Mouse (Mus musculus) thymus, adult 18-20 months (tissue): ENCODE measurements around the gene Lhfp.

Experiments used
- DNase-seq, 2 experiments: peaks; one replicate each; pipeline ENCODE4 v3.0.0; 2022; ENCODE audit warnings: mixed read lengths in 2 of 2

The Lhfp gene

DNA sequence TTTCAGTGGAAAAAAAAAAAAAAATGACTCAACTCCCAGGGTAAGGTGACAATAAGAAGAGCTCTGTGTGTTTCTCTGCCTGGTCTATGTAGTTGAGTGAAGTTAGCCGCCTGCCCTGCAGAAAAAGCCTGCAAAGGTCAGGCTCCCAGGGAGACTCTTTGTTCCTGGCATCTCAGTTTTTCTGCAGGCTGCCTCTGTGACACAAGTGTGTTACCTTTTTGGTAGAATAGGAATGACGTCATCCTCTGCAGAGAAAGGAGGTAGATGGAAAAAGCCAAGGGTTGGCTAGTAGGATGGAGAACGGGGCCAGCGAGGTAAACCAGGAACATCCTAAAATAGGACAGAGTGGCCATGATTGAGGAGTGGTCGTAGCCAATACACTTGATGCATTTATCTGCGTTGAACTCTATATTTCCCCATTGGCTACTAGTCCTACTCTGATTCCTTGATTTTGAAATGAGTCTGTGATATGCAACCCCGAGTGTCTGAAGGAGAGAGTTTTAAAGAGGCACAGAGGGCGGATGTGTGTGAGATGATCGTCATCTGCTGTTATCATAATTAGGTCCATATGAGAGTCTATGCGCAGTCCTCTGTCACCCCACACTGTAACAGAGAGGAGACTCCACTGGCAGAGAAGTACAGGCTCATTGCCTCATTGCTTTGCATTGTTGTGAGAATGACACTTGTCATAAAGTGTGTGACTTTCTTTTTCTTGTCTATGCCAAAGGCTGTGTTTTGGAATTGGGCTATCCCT lies 132.2 kb downstream of the Lhfp start:
- DNase-seq, result no peak

DNA sequence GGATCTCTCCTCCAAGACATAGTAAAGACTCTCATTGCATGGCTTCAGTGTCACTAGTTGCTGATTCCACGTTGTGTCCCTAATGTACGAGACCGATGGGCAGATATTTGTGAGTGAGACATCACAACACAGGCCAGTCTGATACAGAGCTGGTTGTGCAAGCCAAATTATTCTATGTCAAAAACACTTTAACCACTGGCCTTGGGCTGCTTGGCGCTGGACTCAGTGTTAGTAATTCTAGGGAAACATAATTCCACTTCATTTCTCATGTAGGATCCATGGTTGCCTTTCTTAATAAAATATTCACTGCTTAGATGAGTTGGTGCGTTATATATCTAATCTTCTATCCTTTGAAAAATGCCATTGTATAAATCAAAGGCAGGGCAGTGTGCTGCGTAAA lies 138.6 kb downstream of the Lhfp start:
- no peak for DNase-seq

DNA sequence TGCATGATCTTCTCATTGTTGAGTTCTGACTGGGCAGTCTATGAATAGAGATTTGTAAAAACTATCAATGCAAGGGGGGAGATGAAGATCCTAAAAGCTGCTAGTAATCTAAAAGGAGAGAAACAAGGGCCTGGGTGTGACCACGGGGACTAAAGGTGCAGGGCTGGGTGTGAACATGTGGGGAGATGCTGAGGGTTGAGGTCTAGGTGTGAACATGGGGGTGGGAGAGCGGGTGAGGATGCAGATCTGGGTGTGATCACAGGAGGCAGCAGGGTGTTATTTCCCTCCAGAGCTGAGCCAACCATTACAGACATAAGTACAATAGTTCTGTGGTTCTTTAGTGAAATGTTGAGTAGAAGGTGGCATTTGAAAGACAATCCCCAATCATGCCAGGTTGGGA lies 144.1 kb downstream of the Lhfp start:
- no peak for DNase-seq

DNA sequence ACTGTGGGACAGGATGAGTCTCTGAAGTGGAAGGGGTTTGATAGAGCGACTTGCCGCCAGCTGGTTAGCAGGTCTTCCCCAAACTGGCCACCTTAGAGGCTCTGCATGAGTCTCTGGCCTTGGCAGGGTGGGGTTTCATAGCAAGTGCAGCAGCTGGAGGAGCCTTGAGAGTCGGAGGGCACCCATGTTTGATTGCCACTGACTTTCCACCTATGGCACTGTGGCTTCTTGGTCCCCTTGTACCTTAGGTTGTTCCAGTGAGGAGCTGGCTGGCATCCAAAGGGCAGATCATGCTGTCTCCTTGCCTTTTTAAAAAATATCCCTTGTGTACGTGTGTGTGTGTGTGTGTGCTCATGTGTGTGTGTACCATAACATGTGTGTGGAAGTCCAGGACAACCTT lies 152.1 kb downstream of the Lhfp start:
- no peak for DNase-seq

DNA sequence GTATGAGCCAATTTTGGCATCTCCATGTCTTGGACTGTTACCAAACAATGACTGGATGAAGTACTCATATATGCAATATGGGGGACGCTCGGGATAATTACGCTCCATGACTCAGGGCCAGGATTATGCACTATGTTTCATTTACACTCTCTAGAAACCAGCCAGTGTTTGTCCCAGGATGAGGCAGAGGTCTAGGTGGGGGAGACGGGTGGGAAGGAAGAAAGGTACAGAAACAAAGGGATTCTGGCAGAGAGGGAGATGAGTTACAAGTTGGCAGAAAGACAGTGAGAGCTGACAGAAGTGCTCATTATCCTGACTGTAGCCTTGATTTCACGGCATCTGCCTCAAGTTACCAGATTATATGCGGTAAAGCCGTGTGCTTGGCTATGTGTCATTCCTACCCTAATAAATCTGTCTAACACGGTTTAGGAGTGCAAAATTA lies 154.4 kb downstream of the Lhfp start:
- no peak for DNase-seq

DNA sequence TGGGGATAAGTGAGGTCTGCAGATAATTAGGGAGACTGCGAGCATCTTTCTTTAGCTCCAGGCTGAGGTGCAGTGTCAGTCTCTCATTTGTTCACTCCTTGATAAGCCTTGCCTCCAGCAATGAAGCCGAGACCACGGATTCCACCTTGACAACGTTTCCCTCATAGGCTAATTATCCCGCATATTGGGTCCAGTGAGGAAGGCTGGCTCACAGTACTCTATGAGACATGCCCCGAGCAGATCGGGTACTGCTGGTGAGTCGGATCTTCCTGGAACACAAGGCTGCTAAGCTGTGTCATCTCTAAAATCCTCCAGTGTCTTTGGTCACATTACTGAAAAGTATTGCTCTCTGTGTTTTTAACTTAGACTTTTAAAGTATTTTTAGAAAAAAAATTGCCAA lies 158.8 kb downstream of the Lhfp start:
- no peak for DNase-seq

DNA sequence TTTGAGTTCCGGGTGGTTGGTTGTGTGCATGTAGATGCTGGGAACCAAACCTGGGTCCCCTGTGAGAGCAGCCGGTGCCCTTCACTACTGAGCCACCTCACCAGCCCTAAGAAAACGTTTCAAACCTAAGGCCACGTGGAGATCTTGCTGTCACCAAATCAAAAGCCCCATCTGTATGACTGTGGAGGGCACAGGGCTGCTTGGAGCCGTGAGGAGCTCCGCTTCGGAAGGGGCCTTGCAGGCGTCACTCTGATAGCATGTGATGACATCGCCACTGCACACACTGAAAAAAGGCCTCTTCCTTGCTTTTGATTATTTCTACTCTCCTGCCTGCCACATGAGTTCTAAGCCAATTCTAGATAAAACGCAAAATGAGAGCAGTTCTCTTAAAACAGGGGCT lies 159.5 kb downstream of the Lhfp start:
- no peak for DNase-seq

DNA sequence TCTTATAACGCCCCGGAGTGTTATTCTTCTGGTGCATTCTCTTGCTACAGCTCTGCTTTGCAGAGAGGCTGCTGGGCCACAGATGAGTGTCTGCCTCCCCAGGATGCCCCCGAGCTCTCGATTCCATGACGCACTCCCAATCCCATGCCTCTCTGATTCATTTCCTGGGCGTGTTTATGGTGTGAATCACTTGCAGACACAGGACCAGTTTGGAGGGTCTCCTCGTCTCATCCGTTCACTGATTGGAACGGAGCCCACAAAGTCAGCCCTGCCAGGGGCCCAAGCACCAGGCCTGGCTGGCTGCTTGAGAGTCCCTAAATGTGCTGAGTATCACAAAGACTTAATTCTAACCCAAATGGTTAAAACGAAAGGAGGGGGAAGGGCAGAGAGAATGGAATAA lies 160.3 kb downstream of the Lhfp start:
- DNase-seq, result no peak

DNA sequence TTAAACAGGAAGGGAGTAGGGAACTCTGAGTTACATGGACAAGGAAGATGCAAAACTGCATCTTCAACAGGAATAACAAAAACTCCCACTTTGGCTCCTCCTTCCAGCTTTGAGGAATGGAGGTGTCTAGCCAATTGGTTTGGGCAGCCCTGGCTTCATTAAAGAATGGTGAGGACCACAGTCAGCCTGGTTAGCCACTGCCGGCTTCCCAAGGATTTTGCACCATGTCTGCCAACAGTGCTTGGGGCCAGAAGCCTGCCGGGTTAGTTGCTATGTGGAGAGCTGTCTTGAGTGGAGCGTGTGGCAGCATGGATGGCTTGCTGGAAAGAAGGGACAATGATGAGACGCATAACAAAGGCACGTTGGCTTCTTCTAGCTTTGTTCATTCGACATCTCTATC lies 160.9 kb downstream of the Lhfp start:
- no peak for DNase-seq

DNA sequence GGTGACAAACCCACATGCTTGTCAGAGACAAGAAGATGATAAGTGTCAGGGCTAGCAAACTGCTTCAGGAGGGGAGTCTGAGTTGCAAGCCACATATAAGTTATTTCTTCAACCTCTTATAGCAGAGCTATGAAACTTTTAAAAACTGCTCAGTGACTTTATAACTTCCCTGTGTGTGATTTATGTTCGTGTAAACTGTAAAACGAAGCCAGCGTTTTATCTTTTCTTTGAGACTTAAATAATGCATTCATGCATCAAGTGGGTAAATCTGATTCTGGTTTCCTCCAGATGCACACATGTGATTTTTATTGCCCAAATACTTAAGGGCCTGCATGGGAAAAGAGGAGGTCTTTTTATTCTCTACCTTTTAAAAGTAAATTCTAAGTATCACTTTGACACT lies 161.4 kb downstream of the Lhfp start:
- no peak for DNase-seq

DNA sequence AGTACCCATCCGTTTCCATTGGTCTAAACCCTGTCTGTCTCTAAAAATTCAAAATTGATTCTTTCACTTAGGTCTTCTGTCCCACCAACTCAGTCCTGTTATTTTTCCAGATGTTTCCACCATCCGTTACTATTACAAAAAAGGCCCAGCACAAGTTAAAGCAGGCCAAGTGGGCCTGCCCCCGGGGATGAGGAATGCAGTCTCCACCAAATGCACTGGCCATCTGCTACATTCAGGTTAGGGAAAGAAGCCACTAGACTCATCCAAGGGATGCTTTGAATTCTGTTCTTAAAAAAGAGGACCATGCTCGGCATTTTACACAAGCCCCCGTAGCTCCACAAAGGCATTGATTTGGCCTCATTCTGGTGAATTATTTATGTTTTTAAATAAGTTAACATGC lies 162.3 kb downstream of the Lhfp start:
- no peak for DNase-seq

DNA sequence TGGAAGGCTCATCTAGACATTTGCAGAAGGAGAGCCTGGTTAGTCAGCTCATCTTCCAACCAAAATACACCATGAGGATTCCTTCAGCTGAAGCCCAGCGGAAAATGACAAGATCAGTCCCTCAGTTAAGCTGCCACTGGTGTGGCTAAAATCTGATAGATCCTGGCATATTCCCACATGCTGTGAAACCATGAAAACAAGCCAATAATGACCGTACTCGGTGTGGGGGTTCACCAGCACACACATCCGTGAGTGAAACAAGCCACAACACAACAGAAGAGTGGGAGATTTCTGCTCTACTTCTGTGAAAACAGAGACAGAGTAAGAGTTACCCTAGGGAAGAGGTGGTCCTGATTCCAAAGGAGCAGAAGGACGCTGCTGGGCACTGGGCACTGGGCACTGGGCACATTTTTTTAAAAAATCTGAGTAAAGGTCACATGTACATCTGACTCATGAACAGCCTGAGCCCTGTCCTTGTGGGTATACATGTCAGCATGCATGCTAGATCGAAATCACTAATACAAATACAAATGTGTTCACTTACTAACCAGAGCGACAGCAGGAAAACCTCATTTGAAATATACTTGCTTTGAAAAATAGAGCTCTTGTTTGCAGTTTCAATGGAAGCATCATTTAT lies 163.1 kb downstream of the Lhfp start:
- DNase-seq, result no peak

DNA sequence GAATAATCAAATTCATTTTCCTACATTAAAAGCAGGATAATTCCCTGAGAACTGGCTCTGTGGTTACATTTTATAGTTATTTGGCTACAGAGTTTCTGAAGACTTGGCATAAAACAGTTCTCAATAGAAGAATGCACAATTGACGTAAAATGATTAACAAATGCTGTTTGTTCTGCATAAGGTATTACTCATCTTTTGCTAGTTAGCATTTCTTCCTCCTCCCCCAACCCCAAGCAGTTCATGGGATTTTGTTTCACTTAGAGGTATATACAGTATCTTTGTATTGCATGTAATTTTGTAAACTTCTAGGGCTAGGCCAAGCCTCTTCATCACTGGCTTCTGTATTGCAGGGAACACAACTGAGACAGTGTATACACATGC lies 163.6 kb downstream of the Lhfp start:
- no peak for DNase-seq

DNA sequence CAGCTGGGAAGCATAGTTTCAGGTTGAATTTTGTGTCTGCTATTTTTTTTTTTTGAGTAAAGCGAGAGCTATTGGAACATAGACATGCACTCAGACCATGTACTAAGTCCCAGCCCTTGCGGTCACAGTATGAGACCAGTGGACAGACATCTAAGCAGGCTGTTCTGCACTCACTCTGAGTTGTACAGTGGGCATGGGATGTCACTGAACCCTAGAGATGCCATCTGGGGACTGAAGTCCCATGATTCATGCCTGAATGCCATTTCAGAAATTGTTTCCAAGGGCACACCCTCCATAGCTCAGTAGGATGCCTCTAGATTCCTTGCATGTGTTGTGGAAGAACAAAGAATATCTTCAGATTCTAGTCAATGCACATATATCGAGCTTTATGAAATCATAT lies 164.4 kb downstream of the Lhfp start:
- no peak for DNase-seq

DNA sequence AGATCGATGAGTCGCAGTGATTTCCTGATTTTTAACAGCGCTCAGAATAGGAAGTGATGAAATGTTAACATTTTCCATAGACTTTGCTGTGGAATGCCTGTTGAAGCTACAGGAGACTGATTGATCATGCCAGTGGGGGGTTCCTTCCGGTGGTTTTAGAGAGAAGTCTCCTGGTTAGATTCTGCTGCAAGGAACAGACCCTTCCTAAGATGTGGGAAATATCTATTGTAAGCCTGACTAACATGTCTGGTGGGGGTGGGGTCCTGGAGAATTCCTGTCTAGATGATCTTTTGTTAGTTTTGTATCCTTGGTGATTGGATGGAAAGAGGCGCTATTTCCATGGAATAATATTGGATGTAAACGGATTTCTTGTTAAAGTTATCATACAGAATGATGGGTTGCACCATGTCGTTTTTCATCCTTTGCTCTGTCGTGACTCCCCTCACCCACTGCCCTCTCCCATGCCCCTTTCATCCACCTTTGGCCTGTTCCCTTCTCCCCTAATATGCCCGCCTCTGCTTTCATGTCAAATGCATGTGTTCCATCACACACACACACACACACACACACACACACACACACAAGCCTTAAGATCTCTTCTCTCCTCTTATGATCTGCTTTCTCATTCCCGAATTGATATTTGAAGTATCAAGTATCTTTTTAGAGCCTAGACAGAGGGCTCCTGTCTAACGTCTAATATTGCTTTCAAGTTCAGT lies 165.3 kb downstream of the Lhfp start:
- no peak for DNase-seq

DNA sequence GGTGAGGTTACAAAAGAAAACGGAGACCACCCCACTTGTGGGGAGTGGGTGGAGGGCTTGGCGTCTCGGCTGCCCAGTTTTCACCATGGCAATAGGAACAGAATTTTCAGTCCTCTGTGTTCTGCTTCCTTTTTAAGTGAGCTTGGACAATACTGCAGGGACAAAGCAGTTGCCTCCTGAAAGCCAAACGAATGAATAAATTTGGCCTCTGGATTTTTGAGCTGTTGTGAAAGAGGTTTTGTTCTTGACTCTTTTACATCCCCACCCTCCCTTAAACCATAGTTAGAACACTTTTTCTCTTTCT lies 165.8 kb downstream of the Lhfp start:
- no peak for DNase-seq

DNA sequence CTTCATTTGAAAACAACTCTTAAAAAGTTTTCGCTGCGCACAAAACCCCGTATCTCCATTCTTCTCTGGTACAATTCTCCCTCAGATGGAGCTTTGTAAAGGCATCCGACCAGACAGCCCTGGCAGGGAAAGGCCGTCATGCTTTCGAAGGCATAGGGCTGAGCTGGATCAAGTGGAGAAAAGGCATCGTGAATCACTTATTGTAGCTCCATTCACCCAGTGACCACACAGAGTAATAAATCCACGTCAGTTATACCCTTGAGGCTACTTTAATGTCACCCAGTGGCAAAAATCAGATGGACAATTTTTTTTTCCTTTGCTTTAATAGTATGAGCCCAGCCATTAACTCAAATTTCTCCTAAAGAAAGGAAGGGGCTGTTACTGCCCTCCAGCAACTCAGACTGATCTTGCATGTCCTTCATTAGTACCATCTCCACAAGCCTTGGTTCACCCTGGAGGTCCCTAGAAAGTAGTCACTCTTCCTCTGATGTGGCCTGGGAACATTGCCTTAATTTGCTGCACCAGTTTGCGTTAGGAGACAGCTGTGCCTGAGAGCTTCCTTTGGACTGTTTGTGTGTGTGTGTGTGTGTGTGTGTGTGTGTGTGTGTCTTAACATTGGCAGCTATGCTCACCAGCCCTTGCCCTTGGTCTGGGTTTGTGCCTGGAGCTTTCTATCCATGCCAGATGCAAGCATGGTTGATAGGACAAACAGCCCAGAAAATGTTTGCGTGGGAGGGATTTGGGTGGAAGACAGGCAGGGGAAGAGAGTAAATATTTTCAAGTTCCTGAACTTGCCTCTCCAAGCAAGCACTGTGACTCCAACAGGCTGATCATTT lies 169.6 kb downstream of the Lhfp start:
- no peak for DNase-seq

DNA sequence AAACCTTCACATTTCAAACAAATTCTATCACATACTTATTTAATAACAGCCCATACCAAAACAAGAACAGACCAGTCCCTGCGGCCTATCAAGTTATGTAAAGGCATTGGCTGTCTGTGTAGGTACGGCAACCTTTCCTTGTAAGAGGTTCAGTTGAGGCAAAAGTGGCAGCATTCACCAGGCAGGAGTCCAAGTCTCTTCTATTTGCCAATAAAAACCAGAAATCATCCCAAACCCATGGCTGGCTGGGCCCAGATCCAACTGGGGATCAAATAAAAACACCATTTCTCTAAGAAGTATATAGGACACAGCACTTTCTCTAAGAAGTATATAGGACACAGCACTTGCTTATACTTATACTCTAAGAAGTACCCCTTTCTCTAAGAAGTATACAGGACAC lies 171.3 kb downstream of the Lhfp start:
- no peak for DNase-seq

DNA sequence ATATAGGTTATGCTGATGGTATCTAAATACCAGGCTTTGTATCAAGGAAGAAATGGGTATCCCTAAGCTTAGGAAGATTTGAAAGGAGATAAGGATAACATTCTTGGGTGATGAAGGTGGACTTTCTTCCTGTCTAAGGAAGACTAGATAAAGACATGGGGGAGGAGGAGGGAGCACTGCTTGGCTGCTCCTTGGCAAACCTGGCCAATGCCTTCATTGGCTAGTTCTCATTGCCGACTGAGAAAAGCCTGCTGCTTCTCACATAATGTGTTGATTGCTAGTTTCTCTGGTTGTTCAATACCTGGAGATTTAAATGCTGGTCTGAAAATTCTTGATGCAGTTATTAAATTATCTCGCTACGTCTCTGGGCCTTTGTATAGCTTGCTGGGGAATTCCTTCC lies 172.0 kb downstream of the Lhfp start:
- no peak for DNase-seq

DNA sequence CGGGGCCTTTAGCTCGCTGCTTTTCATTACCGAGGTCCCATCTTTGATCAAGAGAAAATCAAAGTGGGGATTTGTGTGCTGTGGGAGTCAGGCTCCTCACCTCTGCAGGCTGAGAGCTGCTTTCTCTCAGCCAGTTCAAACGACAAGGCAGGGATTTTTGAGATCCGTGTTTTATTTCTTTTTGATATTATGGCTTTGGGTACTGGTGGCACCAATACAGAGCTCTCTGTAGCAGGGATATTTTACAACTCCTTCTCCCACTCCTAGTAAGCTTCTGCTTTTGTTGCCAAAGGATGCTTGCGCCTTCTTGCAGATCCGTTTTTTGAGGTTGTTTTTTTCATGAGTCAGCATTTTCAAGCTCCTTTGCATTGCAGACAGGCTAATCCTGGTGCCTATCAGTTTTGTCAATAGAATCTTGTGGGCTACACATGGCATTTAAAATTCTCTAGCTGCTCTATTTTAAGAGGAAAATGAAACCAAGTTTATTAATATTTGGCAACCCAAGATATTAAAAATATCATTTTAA lies 172.5 kb downstream of the Lhfp start:
- no peak for DNase-seq

DNA sequence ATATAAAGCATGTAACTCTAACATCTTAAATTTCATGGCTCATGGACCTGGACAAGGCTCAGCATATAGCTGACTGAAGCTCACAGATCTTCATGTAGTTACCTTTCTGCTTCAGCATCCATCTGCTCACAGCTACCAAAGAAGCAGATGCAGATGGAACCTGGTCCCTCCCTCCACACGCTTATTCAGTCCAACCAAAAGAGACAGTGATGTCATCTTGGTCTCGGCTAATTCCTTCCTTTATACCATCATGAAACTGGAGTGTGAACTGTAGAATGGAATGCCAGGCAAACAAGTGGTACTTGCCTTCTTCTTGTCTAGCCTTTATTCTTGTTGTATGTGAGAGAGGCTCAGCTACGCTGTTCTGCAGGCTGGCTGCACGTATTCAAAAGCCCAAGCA lies 173.1 kb downstream of the Lhfp start:
- no peak for DNase-seq

DNA sequence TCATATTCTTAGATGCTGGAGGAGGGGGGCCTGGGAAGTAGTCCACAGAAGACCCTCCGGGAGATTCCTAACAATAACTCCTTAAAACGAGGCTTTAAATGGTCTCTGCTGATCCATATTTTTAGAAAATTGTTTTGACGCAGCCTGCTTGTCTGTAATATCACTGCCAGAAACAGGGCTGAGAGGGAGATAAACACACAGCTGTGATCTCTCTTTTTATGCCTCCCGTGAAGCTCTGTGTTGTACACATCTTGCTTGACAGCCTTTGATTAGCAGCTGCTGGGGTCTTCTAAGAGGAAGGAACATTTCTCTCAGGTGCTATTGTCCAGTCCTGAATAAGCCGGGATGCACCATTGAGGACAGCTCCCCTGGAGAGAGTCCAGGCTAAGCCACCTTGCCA lies 176.4 kb downstream of the Lhfp start:
- DNase-seq, result no peak

DNA sequence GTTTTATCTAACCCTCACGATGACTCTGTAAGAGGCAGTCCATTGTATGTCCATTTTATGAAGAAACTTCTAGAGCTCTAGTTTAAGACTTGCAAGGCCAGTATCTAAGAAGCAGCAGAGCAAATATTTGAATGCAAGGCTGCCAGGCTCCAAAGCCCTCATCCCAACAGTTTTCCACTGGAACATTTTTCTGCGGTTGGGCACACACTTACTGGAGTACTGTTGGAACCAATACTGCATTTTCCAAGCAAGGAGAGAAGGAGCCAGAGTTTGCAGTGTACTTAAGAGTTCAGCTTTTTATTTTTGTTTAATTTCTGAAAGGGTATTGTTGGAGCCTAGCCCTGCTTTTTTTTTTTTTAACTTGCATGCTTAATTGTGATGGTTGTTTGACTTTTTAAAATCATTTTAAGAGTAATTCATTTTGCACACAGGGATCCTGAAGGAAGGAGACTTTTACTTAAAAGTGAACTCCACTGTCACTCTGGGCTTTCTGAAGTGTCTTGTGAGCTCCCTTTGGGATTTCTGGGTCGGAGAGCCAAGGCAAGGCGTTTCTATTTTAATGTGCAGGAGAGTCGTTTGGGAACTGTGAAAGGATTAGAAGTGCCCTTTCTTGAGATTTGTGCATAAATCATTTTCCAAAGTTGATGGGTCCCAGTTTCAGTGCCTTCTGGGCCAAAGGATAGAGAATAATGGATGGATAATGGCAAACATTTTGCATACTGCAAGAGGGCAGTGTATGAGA lies 180.4 kb downstream of the Lhfp start:
- no peak for DNase-seq
